Mouse (Mus musculus) lung, embryonic 14.5 days (tissue): ENCODE data around the gene Dap. TPM values are rescaled to one million over a fixed set of nuclear protein-coding genes. Genes with fewer than 3 reads are reported as not detected.

Source experiments
- ATAC-seq: fragments of 200-750 bp; cut with Nextera tagmentation; 2 replicates; pipeline ENCODE4 v1.8.0; 2017; ENCODE audit warnings: mild to moderate bottlenecking, moderate TSS enrichment, moderate library complexity; ENCODE audit not compliant: insufficient read depth
- DNase-seq: peaks from one replicate; pipeline ENCODE4 v3.0.0-alpha.2; 2015
- H3K27ac ChIP-seq: fragments of 300-500 bp; sonication (generic); 2 replicates; pipeline ENCODE4 v1.5.1; 2014; ENCODE audit warnings: low read depth, mild to moderate bottlenecking, moderate library complexity
- H3K27me3 ChIP-seq: fragments of 300-500 bp; sonication (generic); 2 replicates; pipeline ENCODE4 v1.6.1; 2014; ENCODE audit warnings: low read length, control low read depth; ENCODE audit not compliant: insufficient read depth
- H3K36me3 ChIP-seq: fragments of 300-500 bp; sonication (generic); 2 replicates; pipeline ENCODE4 v1.6.1; 2014; ENCODE audit warnings: control low read depth; ENCODE audit not compliant: insufficient read depth
- H3K4me1 ChIP-seq: fragments of 300-500 bp; sonication (generic); 2 replicates; pipeline ENCODE4 v1.6.1; 2014; ENCODE audit warnings: antibody characterized with exemption, control low read depth; ENCODE audit not compliant: insufficient read depth
- H3K4me2 ChIP-seq: fragments of 300-500 bp; sonication (generic); 2 replicates; pipeline ENCODE4 v1.6.1; 2014; ENCODE audit warnings: mild to moderate bottlenecking
- H3K4me3 ChIP-seq: fragments of 300-500 bp; sonication (generic); 2 replicates; pipeline ENCODE4 v1.5.1; 2014; ENCODE audit warnings: low read depth, low read length
- H3K9ac ChIP-seq: fragments of 300-500 bp; sonication (generic); 2 replicates; pipeline ENCODE4 v1.6.1; 2014
- H3K9me3 ChIP-seq: fragments of 300-500 bp; sonication (generic); 2 replicates; pipeline ENCODE4 v1.6.1; 2016; ENCODE audit warnings: low read depth, low read length, control low read depth
- CTCF ChIP-seq: IDR thresholded peaks from 2 replicates; pipeline ENCODE4 v1.5.1; 2016; ENCODE audit warnings: antibody characterized with exemption, low read depth
- WGBS: fragments of 180-500 bp; shearing (Covaris S2); extraction: QIAGEN DNeasy Blood & Tissue Kit; methylation state at CpG from one replicate; pipeline ENCODE4 v1.1.7; 2014; 5-methylcytosine and 5-hydroxymethylcytosine counted together
- polyA plus RNA-seq: library from polyadenylated mRNA; unstranded; fragments of >200 nt; fragmentation: Nextera tagmentation; extraction: Ambion mirVana; gene quantifications from 2 replicates; pipeline ENCODE4 v1.2.1, GENCODE M21; 2014

Dap gene
- polyA plus RNA-seq, 1 experiment from 2014 or later: 97.1 TPM

DNA sequence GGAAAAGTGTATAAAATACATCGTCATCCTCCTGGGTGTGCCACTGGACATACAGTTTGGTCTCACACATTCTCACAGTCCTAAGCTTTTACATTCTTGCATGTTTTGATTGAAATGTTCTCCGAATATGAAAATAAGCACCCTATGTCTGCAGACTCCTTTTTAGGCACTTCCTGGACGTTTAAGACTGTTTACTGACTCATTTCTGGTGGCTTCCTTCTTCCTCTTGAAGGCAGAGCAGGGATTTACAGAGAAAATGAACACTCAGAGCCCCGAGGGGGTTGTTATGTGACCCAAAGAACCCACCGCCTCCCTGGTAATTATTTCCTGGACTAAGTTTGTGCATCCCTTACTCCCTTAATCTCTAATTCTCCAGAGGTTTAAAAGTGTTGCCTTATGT lies 13.8 kb downstream of the Dap start:
- ATAC-seq: no peak
- Histone ChIP-seq H3K27me3 (no peaks in the 10 kb centered on the region), H3K4me2 (no peak overlapping the region), H3K4me3 (no peak overlapping the region), H3K27ac (no peak overlapping the region), H3K4me1 (no peaks in the 10 kb centered on the region), H3K9ac (no peak overlapping the region), H3K9me3 (no peaks in the 10 kb centered on the region), H3K36me3 (peaks cover 36% of the 10 kb centered on the region)
- no peak for TF ChIP-seq CTCF
- WGBS: 54% methylated on average over 5 of the region's 5 CpGs
- no peak for DNase-seq

DNA sequence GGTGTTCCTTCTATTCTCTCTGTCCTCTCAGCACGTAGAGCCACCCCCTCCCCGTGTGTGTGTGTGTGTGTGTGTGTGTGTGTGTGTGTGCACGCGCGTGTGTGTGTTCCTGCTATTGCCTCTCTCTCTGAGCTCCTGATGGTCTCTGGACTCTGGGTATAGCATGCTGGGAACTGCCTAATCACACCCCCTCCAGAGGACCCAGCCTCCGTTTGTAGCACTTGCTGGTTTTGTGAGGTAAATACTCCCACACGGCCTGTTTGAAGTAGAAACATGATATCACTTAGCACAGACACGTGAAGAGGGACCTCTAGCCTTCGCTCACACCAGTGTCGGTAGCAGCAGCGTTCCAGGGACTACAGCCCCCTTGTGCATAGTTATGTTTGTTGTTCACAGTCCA lies 14.5 kb downstream of the Dap start:
- Histone ChIP-seq H3K27me3 (no peaks in the 10 kb centered on the region), H3K4me2 (no peak overlapping the region), H3K36me3 (peaks cover 30% of the 10 kb centered on the region), H3K4me3 (no peak overlapping the region), H3K4me1 (no peaks in the 10 kb centered on the region), H3K9ac (no peak overlapping the region), H3K9me3 (no peaks in the 10 kb centered on the region), H3K27ac (no peak overlapping the region)
- DNase-seq: no peak
- no peak for ATAC-seq
- TF ChIP-seq CTCF: no peak
- 47% methylated on average over 11 of the region's 11 CpGs for WGBS

DNA sequence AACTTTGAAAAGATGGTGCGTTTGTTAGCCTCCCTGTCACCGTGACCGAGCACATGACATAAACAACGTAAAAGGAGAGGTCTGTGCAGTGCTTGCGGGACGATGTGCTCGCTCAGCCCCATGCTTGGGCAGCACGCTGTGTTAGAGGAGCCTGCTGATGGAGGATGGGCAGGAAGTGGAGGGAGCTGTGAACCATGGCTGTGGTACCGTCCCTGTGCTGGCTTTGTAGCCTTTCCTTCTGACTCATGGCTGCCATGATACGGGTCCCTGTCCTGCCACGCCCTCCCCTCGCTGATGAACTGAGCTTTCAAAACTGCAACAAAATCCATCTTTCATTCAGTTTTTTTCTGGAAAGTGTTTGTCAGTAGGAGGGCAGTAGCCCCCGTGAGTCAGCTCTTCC lies 15.6 kb downstream of the Dap start:
- H3K4me2 ChIP-seq: no peak overlapping the region
- no peak for ATAC-seq
- no peak for DNase-seq
- H3K9ac ChIP-seq: no peak overlapping the region
- H3K36me3 ChIP-seq: peaks cover 28% of the 10 kb centered on the region
- TF ChIP-seq CTCF: no peak
- no peaks in the 10 kb centered on the region for H3K9me3 ChIP-seq
- no peak overlapping the region for H3K27ac ChIP-seq
- 63% methylated on average over 13 of the region's 13 CpGs for WGBS
- H3K4me1 ChIP-seq: no peaks in the 10 kb centered on the region
- no peak overlapping the region for H3K4me3 ChIP-seq
- no peaks in the 10 kb centered on the region for H3K27me3 ChIP-seq

DNA sequence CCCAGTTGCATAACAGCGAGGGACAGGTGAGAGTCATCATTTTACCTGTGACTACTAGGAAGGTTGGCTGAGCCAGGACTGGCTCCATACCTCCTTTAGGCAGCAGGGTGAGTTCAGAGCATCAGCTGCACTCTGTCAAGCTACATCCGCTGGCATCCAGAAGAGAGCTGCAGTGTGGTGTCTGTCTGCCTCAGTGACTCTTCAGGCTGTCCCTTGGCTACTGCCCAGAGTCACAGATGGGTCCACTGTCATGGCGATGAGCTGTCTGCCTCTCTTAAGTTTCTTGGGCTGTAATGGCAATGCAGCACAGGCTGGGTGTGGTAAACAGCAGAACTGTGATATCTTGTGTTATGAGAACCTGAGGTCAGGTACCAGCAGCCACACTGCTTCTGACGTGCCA lies 16.1 kb downstream of the Dap start:
- no peak for ATAC-seq
- TF ChIP-seq CTCF: no peak
- Histone ChIP-seq H3K27ac (no peak overlapping the region), H3K27me3 (no peaks in the 10 kb centered on the region), H3K9me3 (no peaks in the 10 kb centered on the region), H3K4me2 (no peak overlapping the region), H3K36me3 (peaks cover 28% of the 10 kb centered on the region), H3K4me1 (no peaks in the 10 kb centered on the region), H3K4me3 (no peak overlapping the region), H3K9ac (no peak overlapping the region)
- WGBS: 91% methylated on average over 4 of the region's 4 CpGs
- DNase-seq: no peak

DNA sequence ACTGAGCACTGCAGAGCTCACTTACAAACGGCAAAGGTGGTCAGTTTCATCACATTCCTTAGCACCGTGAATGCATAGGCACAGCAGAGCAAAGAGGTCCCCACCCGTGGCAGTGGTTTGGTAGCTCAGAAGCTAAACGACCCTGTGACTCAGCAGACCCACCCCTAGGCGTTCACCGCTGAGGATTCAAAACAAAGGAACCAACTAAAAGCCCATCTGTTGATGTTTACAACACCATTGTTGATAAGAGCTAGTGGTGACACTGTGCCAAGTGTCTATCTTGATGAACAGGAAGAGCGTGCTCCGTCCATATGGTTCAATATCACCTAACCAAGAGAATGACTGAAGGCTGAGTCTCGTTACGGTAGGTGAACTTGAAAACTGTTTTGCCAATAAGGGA lies 19.1 kb downstream of the Dap start:
- Histone ChIP-seq H3K4me2 (no peak overlapping the region), H3K4me1 (no peaks in the 10 kb centered on the region), H3K36me3 (peaks cover 9% of the 10 kb centered on the region), H3K27me3 (no peaks in the 10 kb centered on the region), H3K27ac (no peak overlapping the region), H3K9me3 (no peaks in the 10 kb centered on the region), H3K4me3 (no peak overlapping the region), H3K9ac (no peak overlapping the region)
- no peak for ATAC-seq
- WGBS: 70% methylated on average over 10 of the region's 10 CpGs
- TF ChIP-seq CTCF: no peak
- DNase-seq: no peak

DNA sequence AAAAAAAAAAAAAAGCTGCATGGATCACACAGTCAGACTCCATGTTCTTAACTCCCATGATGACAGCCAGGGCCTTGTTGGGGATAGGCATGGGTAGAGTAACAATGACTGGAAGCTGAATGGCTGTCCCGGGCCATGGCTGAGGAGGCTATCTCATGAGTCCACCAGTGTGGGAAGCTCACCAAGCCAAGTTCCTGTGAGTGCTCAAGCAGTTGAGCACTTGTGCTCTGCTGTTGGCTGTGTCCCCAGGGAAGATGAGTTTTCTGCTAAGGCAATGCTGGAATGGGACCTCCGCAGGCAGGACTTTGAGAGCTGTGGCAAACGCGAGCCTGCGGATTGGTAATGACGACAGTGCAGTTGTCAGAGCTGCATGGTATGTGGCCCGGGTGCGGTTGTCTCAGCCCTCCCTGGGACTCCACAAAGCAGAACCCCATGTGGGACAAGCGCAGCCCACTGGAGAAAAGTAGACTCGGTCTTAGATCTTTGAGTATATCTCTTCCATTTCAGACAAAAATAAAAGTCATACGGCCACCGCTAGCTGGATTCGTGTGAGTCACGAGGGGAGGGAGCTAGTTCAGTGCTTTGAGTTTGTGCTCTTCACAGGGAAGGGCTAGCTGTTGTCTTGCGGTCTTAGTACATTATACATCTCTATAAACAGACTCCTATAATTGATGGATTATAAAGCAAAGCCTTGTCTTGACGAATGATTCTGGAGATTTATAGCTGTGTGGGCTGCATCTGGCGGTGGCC lies 20.8 kb downstream of the Dap start:
- no peak overlapping the region for H3K4me3 ChIP-seq
- no peaks in the 10 kb centered on the region for H3K9me3 ChIP-seq
- no peak for TF ChIP-seq CTCF
- WGBS: 85% methylated on average over 17 of the region's 17 CpGs
- DNase-seq (no peak), ATAC-seq (no peak)
- H3K36me3 ChIP-seq: peaks cover 7% of the 10 kb centered on the region
- no peak overlapping the region for H3K4me2 ChIP-seq
- H3K9ac ChIP-seq: no peak overlapping the region
- H3K4me1 ChIP-seq: no peaks in the 10 kb centered on the region
- no peak overlapping the region for H3K27ac ChIP-seq
- H3K27me3 ChIP-seq: no peaks in the 10 kb centered on the region

DNA sequence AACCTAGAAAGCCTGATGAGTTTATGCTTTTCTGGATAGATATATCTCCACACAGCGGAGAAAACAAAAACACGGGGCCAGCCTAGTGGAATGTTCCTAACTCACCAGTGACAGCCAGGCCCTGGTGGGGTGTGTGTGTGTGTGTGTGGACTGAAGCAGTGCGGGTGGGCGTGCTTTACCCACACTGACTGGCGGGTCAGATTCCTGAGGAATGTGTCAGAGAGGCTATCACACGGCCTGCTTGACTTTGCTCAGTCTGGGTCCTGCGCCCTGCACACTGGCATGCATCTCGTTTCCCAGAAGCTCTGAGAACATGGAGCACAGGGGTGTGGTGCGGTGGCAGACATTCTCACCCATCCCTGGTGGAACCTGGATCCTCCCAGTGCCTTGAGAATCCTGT lies 21.8 kb downstream of the Dap start:
- no peaks in the 10 kb centered on the region for H3K9me3 ChIP-seq
- peaks cover 4% of the 10 kb centered on the region; the same call in 1 of the 2 replicates for H3K36me3 ChIP-seq
- no peak overlapping the region; the same call in 1 of the 2 replicates for H3K9ac ChIP-seq
- H3K4me2 ChIP-seq: no peak overlapping the region
- no peaks in the 10 kb centered on the region for H3K4me1 ChIP-seq
- H3K4me3 ChIP-seq: no peak overlapping the region
- ATAC-seq: peak; percentile 43; the same call in 1 of the 2 replicates
- DNase-seq: peak; percentile 24
- no peak for TF ChIP-seq CTCF
- 50% methylated on average over 9 of the region's 9 CpGs for WGBS
- H3K27ac ChIP-seq: no peak overlapping the region
- H3K27me3 ChIP-seq: no peaks in the 10 kb centered on the region

DNA sequence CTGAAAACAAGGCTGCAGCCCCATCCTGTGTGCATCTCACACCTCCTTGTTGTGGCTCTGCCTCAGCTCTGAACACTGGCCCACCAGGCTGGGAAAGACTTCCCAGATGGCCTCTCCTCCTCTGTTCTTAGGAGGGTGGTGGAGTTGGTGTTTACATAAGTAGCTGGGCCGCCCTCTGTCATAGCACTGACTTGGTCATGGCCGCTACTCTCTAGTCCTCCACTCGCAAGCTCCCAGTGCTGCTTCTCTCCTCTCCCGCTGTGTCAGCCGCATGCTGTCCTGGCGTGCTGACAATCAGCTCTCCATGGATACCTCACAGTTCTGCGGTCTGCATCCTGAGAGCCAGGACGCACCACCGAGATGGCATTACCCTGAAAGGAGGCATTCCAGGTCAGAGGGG lies 22.9 kb downstream of the Dap start:
- Histone ChIP-seq H3K4me3 (no peak overlapping the region), H3K9ac (no peak overlapping the region), H3K4me2 (no peak overlapping the region), H3K9me3 (no peaks in the 10 kb centered on the region), H3K36me3 (no peaks in the 10 kb centered on the region), H3K27ac (no peak overlapping the region), H3K4me1 (no peaks in the 10 kb centered on the region), H3K27me3 (no peaks in the 10 kb centered on the region)
- no peak for TF ChIP-seq CTCF
- DNase-seq (peak; percentile 39), ATAC-seq (peak; percentile 70; the same call in 1 of the 2 replicates)
- whole genome bisulfite sequencing: 53% methylated on average over 9 of the region's 9 CpGs
